Mouse (Mus musculus) heart, postnatal 25 days (tissue): ENCODE measurements around the gene Mief1. TPM values are rescaled to one million over a fixed set of nuclear protein-coding genes. Genes with fewer than 3 reads are reported as not detected.

Experiments used
- DNase-seq: peaks from one replicate; pipeline ENCODE4 v3.0.0; 2022; ENCODE audit warnings: low spot score
- intact Hi-C: fragments of 180-260 bp; cut with DNase I; formaldehyde crosslinking; loops from one replicate; pipeline ENCODE4 v1.15.1; 2025
- total RNA-seq, 2 experiments: library from RNA; stranded (reverse); gene quantifications; 2 replicates each; pipeline ENCODE4 v1.2.3; 2021

Mief1 gene
- total RNA-seq, 2 experiments from 2014 or later, result 29.2 to 32.3 TPM

GRCm38 (mm10) chr15:80258240-80259170 lies 24.7 kb downstream of the Mief1 start:
- intact Hi-C loops, result no loop called here
- no peak for DNase-seq

- no peak for DNase-seq
- intact Hi-C loops, result loop anchor here (5.0 kb wide), 1 partner anchor 32 kb away; no protein-coding TSS in a partner anchor
Observed at GRCm38 (mm10) chr15:80259406-80260045, 25.7 kb downstream of the Mief1 start.

GRCm38 (mm10) chr15:80260677-80261076 lies 26.9 kb downstream of the Mief1 start:
- intact Hi-C loops, result loop anchor here (5.0 kb wide), 1 partner anchor 33 kb away; no protein-coding TSS in a partner anchor
- DNase-seq, result peak; percentile 52

- DNase-seq, result no peak
- intact Hi-C loops, result loop anchor here (5.0 kb wide), 1 partner anchor 34 kb away; no protein-coding TSS in a partner anchor
Observed at GRCm38 (mm10) chr15:80261100-80261499, 27.3 kb downstream of the Mief1 start.

GRCm38 (mm10) chr15:80263610-80264575 lies 30.1 kb downstream of the Mief1 start, which contains the start of gene Rps19bp1:
TSS of gene Rps19bp1 (minus strand) at chr15:80264315.
- peak; percentile 76 for DNase-seq
- intact Hi-C loops, result loop anchor here (5.0 kb wide), 1 partner anchor 37 kb away; no protein-coding TSS in a partner anchor

- DNase-seq, result no peak
- intact Hi-C loops, result loop anchor here (2.0 to 5.0 kb wide), 3 partner anchors 429 to 536 kb away; no protein-coding TSS in a partner anchor
Observed at GRCm38 (mm10) chr15:80266281-80266680, 32.5 kb downstream of the Mief1 start.

GRCm38 (mm10) chr15:80271858-80272396 lies 38.1 kb downstream of the Mief1 start:
- intact Hi-C loops, result no loop called here
- no peak for DNase-seq

GRCm38 (mm10) chr15:80277107-80277506 lies 43.3 kb downstream of the Mief1 start:
- no peak for DNase-seq
- intact Hi-C loops, result no loop called here

GRCm38 (mm10) chr15:80277625-80278024 lies 43.8 kb downstream of the Mief1 start:
- no peak for DNase-seq
- intact Hi-C loops, result no loop called here

- no peak for DNase-seq
- intact Hi-C loops, result no loop called here
Observed at GRCm38 (mm10) chr15:80278121-80278759, 44.4 kb downstream of the Mief1 start.

GRCm38 (mm10) chr15:80279053-80279452 lies 45.2 kb downstream of the Mief1 start:
- intact Hi-C loops, result no loop called here
- DNase-seq, result no peak

- intact Hi-C loops, result no loop called here
- no peak for DNase-seq
Observed at GRCm38 (mm10) chr15:80280646-80281045, 46.8 kb downstream of the Mief1 start.

- DNase-seq, result no peak
- intact Hi-C loops, result loop anchor here (5.0 kb wide), 1 partner anchor 415 kb away; no protein-coding TSS in a partner anchor
Observed at GRCm38 (mm10) chr15:80286851-80287415, 53.1 kb downstream of the Mief1 start, which contains the start of gene Cacna1i. TSS of gene Cacna1i (plus strand) at chr15:80287238.

- intact Hi-C loops, result loop anchor here (5.0 kb wide), 1 partner anchor 414 kb away; no protein-coding TSS in a partner anchor
- DNase-seq, result no peak
Observed at GRCm38 (mm10) chr15:80288036-80288435, 54.2 kb downstream of the Mief1 start.

GRCm38 (mm10) chr15:80289436-80289835 lies 55.6 kb downstream of the Mief1 start:
- intact Hi-C loops, result loop anchor here (5.0 kb wide), 1 partner anchor 413 kb away; no protein-coding TSS in a partner anchor
- DNase-seq, result peak; percentile 15

GRCm38 (mm10) chr15:80297146-80297545 lies 63.3 kb downstream of the Mief1 start:
- no peak for DNase-seq
- intact Hi-C loops, result no loop called here
